Mouse (Mus musculus) thymus, postnatal 14 days (tissue): Measurements from ENCODE around the gene Srgap3.
"Not testable (repeated sequence)": the region's sequence is repeated elsewhere in the genome, so short reads cannot be mapped to it uniquely, and the experiment has no call there.

Source experiments
- DNase-seq: peaks from one replicate; pipeline ENCODE4 v3.0.0; 2021

The Srgap3 gene

DNA sequence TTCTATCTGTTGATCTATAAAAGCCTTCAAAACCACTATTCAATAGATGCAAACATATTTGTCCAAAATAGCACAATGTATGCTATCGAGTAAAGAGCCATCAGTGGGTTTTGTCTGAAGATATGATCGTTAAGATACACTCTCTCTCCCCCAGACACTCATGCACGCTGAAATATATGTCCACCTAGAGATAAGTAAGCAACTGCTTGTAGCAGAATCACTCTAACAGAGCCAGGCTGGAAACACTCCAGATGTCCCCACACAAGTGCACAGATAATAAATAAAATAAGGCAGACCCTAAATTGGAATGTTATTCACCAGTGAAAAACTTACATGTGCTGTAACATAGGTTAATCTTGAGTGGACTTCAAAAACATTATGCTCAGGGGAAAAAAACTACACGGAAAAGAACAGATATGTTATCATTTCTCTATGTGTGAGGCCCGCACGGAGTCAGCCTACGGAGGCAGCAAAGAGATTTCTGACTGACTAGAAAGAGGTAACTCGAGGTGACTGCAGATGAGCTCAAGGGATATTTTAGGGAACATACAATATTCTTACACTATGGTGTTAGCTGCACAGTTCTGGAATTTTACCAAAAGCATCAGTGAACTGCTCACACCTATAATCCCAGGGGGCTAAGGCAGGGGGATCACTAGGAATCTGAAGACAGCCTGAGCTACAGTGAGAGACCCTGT is 39.0 kb downstream of the Srgap3 start:
- no peak for DNase-seq

DNA sequence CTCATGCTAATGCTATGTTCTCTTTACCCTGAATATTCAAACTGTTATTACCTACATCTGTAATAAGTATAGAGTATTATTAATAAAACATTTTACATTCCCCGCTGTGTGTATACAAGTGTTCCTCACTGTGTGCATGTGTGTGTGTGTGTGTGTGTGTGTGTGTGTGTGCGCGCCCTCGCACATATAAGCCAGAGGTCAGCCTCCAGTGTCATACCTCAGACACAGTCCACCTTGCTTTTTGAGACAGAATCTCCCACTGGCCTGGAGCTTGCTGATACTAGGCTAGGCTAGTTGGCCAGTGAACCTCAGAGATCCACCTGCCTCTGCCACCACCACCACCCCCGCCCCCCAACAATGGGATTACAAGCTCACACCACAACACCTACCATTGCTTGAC is 43.3 kb downstream of the Srgap3 start:
- DNase-seq = no peak

DNA sequence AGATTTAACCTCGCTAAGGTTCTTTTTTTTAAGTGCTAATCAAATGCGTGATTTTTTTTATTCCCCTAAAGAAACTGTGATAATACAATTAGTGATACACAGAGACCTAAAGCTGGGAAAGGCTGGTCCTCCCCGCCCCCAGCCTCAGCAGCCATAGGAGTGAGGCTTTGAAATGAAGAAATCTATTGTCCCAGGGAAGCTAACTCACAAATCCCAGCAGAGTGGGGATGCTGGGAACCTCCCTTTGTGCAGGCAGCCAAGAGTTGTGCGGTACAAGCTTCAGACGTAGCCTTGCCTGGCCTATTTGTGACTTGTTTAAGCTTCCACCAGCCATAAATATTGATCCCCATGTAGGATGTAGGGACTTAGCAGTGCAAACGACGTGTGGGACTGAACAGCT is 43.8 kb downstream of the Srgap3 start:
- no peak for DNase-seq

DNA sequence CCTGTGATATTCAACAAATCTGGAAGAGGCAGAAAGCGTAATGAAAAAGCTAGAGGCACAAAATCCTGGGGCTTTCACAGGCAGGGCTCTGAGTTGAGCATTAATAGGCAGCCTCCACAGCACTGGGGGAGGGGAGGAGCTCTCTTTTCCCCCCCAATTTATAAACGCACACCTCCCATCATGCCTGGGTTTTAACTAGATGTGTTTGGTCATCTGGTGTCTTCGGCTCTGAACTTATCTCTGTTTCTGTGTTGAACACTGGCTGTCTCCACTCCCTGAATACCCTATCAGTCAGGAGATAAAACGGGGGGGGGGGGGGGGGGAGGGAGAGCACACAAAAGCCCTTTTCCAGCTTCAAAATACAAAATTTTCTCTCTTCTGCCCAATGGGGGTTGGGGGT is 44.3 kb downstream of the Srgap3 start:
- no peak for DNase-seq

DNA sequence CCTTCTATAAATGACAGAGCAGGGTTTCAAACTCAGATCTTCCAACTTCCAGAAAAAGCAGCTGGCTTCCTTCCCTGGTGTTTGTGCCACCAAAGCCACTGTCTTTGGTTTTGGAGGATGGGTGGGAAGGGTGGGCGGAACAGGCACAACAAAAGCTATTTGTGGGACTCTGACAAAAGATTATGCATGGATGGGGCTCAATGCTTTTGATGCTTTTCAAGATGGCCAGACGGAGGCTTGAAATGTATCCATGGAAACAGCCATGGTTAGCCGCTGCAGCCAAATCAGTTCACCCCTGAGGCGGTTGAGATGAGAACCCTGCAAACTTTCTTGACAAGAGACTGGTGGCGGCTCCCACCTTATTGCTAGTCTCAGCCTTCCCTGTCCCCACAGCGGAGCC is 46.8 kb downstream of the Srgap3 start:
- DNase-seq = no peak

DNA sequence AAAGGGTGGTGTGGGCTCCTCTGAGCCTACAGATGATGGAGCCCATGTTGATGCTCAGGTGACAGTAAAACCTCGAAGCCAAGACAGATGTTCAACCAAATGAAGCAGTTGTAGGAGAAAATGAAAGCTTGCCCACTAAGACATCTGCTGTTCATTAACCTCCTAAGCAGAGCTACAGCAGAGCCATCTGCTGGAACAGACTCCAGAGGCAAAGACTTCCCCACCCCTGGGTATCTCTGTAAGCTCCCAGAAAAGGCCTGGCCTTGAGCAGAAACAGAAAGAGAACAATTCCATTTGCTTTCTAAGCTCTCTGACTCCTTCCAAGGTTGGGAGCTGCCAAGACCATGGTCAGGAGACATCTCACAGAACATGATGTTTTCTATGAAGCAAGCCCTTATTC is 47.4 kb downstream of the Srgap3 start:
- DNase-seq = no peak

DNA sequence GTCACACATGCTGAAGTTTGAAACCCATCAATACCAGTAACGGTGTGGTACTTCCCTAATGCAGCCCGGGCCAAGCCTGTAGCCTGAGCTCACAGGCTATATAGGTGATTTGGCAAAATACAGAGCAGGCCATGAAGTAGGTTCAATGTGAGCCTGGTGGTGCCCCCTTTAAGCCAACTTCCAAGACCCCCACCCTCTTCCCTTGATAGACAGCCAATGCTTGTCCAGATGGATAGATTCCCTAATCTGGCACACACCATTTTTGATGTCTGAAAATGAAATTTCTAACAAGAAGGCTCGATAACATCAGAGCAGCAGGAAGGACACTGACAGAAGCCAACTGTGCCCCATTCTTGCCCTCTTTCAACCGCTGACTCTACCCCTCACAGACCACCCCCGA is 47.8 kb downstream of the Srgap3 start:
- DNase-seq = no peak

DNA sequence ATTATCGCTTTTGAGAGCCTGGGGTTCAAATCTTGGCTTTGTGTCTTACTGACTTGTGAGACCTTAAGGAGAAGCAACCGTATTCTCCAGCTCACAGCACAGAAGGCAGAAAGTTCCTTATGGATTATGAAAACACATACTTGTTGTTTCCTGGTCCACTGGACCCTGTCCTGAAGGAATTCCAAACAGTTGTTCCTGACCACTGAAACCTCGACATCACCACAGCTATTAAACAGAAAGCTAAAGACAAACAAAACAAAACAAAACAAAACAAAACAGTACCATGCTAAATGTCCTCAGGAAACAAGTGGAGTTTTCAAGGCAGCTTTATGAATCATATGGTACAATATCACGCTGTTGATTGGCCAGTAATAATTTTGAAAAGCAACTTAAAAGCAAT is 48.6 kb downstream of the Srgap3 start:
- no peak for DNase-seq

DNA sequence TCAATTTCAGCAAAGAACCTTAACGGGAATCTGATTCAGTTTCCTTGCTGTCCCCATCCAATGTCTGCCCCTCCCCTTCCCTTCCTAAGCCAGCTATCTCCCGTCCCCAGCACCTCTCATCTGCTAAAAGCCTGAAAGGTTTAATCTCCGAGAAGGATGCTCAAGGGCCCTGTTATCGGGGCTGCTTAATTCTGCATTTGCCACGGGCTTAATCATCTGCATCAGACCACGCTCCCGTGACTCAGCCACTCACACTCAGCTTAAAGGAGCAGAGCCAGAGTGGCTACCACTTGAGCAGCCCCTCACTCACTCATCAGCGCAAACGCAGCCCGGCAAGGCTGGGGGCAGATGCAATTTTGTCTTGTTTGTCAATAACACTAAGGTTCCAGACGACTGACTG is 50.7 kb downstream of the Srgap3 start:
- no peak for DNase-seq

DNA sequence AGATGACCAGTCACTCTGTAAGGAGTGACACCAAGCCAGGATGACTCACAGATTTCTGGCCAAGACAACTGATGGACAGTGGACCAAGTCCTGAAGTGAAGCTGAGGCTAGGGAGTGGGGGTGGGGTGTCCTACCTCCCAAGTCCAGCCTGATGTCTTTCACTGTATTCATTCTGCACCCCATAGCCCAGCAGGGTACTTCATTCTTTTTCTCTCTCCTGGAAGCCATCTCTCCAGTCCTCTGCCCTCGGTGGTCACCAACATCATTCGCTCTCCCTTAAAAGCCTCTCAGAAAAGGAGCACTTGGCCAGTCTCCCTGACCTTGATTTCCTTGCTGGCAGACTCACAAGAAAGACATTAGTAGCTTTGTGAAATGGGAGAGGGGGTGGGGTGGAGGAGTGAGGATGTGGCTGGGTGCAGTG is 56.7 kb downstream of the Srgap3 start:
- DNase-seq = no peak

DNA sequence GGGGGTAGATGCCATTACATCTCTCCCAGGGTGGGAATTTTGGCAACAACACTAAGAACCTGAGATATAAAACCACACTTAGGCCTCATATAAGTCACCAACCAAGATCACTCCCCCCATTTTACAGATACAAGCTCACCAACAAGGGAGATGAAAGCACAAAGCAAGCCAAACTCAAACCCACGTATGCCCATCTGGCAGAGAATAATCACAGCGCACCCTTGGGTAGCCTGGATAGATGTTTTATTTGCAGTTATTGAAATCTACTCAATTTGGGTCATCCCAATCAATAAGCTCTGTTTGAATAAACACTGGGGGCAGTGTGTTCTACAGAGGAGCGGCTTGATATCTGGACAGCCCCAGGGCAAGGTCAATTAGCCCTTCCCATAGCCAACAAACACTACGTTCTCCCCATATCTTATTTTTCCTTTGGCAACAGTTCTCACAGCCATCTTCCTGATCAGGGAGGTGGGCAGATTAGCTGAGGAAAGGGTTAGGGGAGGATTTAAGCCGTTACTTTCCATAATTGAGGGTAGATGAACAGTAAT is 63.4 kb downstream of the Srgap3 start:
- DNase-seq = no peak

DNA sequence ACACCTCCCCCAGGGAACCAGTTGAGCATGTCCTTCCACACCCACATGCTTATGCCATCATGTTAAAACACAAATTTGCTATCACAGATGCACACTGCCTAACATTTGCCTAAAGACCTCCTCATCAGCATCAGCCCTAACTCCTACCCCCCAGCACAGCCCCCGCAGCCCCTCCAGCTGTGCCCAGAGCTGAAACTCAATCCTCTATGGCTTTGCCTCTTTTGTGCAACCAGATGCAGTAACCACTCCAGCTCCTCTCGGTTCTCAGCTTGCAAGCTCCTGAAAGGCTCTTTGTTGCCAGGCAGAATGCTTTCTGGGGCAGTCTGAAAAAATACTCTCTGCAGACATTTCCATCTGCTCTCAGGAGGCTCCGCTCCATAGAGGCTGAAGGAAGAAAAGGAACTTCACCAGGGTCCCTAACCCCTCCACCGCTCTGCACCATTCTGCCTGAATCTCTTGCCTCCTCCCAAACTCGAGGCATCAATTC is 67.0 kb downstream of the Srgap3 start:
- DNase-seq = no peak

DNA sequence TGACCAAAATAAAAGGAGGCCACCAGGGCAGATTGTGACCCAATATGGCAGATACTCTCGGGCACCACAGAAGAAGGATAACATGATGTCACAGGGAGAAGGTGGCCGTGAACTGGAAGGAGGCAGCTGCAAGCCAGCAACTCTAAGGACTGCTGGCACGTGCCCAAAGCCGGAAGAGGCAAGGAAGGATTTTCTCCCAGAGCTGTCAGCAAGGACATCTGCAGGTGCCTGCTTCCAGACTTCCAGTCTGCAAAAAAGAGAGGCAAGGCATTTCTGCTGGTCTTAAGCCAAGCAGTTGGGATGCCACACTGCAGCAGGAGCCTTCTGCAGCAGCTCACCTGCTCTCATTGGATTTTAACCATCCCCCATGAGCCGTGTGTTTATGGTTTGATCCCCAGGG is 67.9 kb downstream of the Srgap3 start:
- no peak for DNase-seq

DNA sequence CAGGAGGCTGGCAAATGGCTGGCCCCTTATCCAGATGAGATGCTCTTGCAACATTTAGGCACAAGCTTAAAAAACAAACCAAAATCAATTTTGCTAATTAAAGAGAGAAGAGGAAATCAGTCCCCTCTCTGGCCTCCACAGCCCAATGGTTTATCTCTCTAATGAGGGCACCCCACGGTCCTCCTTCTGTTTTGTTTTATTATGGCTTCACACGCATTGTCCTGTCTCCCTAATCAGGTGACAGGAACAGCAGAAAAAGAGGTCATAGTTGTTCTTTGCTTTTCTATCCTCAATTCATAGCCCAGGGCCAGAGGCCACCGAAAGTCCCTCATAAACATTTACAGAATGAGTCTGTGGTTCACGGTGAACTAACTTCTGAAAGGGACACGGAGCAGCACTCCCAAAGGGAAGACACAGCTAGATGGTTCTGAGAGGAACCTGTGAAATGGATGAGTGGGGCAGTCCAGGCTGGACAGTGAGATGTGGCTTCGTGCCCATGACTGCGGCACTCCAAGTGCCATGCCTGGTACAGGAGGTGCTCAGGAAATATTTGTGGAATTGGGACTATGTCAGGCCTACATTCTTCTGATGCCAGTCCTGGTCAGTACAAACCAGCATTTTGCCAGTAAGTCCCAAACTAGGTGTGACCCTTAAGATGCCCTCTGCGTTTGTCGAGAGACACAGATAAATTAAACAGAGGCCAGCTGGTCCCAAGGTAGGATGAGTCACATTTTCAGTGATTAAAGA is 73.8 kb downstream of the Srgap3 start:
- no peak for DNase-seq

DNA sequence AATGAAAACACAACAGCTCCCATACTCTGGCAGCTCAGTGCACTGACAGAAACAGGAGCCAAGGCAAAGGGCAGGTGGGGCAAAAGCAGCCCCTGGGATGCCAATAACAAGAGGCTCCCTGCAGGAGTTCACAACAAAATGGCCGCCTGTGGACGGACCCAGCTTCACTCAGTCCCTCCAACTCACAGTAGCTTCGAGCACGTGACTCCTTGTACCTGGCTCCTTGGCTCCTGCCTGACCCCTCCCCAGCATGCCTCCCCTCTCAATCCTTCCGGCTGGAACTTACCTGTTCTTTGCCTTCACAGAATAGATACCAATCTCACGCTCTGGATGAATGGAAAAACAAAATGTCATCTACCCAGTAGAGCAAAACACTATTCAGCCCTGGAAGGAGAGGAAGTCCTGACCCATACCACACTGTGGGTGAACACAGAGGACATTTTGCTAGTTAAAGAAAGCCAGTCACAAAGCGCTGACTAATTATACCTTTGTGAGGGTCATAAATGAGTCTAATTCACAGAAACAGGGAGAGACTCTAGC is 75.8 kb downstream of the Srgap3 start:
- DNase-seq = no peak

DNA sequence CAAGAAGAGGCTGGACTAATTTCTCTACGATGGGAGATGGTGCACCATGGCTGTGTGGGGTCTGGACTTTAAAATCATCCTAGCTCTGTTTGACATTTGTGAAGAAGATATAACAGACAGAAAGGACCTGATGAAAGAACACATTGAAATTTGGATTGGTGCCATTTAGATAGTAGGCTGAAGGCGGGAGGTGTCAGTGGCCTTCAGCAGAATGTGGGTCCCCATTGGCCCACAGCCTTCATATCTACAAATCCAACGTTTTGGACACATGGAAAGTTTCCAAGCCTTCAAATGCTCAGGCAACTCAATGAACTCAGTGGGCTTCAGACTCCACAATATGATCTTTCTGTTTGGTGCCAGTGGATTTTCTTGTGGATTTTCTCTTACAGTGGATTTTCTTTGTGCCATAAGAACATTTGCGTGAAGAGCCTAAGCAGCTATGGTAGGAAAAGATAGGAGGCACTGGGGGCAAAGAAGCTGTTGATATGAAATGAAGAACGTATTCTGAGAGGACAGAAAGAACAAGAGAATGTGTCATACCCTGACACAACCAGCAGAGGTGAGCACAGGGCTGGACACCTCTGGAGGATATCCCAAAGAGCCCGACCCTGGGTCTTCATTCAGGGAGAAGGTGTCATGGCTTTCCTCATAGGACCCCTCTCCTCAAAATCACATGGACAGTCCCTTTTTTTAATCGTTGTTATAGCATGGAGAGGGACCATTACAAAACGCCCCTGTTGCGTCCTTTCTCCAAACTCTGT is 78.7 kb downstream of the Srgap3 start:
- no peak for DNase-seq

DNA sequence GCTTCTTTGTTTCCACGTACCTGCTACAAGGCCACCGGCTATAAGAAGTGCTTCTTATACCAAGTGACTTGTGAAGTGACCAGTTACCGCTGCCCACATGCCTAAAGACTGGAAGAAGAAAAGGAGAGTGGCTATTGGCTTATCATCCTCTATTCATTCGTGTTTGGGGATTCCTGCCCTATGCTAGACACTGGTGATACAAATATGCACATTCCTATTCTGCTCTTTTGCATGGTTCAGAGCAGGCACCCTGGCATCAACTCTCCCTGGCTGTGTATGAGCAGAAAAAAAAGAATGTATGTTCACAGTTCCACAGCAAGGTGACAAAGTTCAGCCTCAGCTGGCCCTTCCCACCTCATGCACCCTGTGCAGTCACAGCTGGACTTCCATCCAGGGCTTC is 81.0 kb downstream of the Srgap3 start:
- DNase-seq = no peak

DNA sequence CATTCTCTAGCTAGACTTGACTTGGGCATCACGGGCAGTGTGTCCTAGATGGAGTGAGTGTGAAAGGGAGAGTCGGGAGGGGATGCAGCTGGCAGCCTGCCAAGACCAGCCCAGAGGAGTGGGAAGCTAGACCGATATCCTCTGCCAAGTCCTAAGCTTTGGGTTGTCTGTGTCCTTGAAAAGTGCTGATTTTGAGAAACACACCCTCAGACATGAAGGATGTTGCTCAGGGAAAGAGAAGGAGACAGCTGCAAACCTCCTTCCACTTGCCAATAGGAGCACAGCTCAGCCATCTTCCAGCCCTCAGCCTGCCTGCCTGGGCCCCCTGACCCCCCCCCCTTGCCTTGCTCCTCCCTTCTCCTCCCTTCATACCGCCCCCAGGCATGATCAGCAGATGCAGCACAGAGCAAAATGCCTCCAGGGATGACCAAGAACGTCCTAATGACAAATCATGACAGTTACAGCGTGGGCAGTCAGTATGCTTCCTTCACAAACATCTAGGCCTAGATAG is 82.0 kb downstream of the Srgap3 start:
- DNase-seq = no peak

DNA sequence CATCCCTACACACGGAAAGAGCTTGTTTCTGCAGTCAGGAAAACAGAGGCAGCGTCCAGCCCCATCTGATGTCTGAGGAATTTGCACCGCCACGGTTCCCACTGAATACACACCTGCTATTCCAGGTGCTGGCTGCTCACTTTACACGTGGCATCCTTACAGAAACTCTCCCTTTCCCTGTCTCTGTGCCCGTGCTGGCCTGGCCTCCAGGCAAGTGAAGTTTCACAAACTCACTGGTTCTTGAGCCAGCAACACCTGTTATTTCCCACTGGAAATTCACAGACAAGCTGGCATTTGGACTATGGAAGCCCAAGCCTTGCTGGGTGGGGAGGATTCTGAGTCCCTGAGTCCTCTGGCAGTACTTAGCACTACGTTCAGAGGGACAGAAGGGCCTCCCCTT is 84.6 kb downstream of the Srgap3 start:
- no peak for DNase-seq

DNA sequence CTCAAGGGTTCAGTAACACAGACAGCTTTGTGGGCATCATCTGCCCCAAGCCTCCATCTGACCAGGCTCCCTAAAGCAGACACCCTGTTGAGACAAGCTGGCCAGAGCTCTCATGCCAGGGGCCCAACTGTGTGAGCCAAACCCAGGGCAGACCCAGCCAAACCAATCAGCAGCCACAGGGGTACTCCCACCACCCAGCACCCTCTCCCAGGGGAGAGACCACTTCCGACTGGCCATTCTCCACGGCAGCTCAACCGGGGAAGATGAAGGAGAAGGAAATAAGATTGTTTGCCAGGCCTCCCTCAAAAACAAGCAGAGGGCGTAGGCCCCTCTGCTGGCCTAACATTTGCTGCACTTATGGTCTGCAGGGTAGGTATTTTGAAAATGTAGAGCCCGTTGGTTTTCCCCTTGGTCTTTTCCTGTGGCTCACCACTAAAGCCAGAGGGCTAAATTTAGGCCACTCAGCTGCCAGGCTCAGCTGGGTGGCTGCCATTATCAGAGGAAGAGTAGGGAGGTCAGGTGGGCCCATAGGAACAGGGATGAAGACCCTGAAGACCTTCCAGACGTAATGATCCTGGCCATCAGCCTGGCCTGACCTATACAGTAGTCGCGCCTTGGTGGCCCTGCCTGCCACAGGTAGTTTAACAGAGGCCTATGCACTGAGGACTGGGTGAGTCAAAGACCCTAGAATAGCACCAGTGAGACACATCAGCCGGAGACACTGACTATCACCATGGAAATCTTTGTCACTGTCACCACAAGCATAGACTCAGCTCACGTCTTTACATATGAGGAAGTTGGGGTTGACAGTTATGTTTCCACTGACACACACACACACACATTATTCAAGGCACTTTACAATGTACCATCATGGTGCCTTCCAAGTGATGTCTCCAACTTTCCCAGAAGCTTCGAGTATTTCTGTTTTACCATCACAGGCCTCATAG is 85.4 kb downstream of the Srgap3 start:
- peak; percentile 23 for DNase-seq

DNA sequence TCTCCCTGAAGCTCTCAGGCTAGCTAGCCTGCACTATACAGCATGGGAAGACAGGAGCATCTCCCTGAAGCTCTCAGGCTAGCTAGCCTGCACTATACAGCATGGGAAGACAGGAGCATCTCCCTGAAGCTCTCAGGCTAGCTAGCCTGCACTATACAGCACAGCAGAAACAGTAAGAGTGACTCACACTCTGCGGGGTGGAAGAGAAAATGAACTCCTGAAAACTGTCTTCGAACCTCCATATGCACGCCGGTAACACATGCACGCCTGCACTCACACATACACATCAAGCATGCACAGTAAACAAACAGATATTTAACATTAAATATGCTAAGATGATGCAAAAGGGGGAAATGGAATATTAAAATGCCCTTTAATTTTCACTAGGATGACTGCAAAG is 86.8 kb downstream of the Srgap3 start:
- not testable (repeated sequence) for DNase-seq

DNA sequence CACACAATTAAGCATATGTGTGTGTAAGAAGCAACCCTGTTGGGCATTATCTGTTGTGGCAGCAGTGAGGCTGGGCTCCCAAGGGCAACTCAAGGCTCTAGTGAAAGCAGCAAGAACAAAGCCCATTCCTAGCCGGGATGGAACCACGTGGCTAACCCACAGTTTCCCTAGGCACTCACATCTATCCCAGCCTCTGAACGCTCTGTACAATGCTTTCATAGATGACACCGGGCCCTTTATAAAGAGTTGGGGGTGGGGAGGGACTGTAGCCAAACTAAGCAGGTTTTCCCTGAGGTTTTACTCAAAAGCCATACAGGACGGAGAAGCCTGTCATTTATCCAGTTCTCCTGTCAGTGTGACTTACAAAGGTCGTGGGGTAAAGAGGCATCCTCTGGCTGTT is 90.0 kb downstream of the Srgap3 start:
- no peak for DNase-seq
